Mouse (Mus musculus) T-helper 2 cell (primary cell): ENCODE results near the gene Mettl7a3.

Experiments used
- in situ Hi-C: fragments of 300-600 bp; cut with MboI, MseI; formaldehyde crosslinking; loops from one replicate; pipeline ENCODE4 v1.15.1; 2025; ENCODE audit warnings: high pct_unique_total_duplicates

Gene Mettl7a3

GRCm38 (mm10) chr15:100387544-100388223, 53.0 kb downstream of the Mettl7a3 start:
- in situ Hi-C loops: no loop called here

- in situ Hi-C loops: no loop called here
Observed at GRCm38 (mm10) chr15:100388224-100388835, 53.6 kb downstream of the Mettl7a3 start.

- in situ Hi-C loops: no loop called here
Observed at GRCm38 (mm10) chr15:100388886-100389285, 54.2 kb downstream of the Mettl7a3 start.
